Mouse (Mus musculus) erythroblast, adult 5-6 weeks (primary cell): ENCODE measurements around the gene Ttc32. TPM values are rescaled to one million over a fixed set of nuclear protein-coding genes. Genes with fewer than 3 reads are reported as not detected.
A peak's percentile ranks its signal among the peaks of the same experiment; 100 is the strongest.
"Not testable (repeated sequence)": the region's sequence is repeated elsewhere in the genome, so short reads cannot be mapped to it uniquely, and the experiment has no call there.

ENCODE experiments used
- ATAC-seq: replicated peaks from 2 replicates; pipeline ENCODE4 v1.8.0; 2016; ENCODE audit warnings: moderate number of reproducible peaks, mild to moderate bottlenecking, moderate TSS enrichment, inconsistent platforms; ENCODE audit not compliant: poor library complexity, low FRiP score, severe bottlenecking
- total RNA-seq, 2 experiments: library from RNA; stranded (forward) in 1 of 2; stranded (reverse) in 1 of 2; fragments of 150-400 nt in 1 of 2; fragments of 200-764, 138-1000 nt in 1 of 2; gene quantifications; 2 replicates each; pipeline versions ENCODE4 v1.2.3 to v1.2.4; 2015 to 2017; ENCODE audit warnings: low replicate concordance in 2 of 2

Gene Ttc32
- 6.9 and 7.5 TPM in 2 replicates for total RNA-seq (2015; ENCODE audit: low replicate concordance)
- 3.1 and 6.6 TPM in 2 replicates for total RNA-seq (2017; ENCODE audit: low replicate concordance)

GRCm38 (mm10) chr12:9029888-9030723 lies at the start of gene Ttc32:
Gene Ttc32, plus strand, starts transcription at chr12:9029997.
- ATAC-seq: peak; percentile 83

- ATAC-seq: no peak
These were observed 36.6 kb upstream of the Ttc32 start for GRCm38 (mm10) chr12:8993231-8993630.

GRCm38 (mm10) chr12:8998318-8998717 lies 31.5 kb upstream of the Ttc32 start:
- ATAC-seq: no peak

GRCm38 (mm10) chr12:9002038-9002648 lies 27.7 kb upstream of the Ttc32 start:
- peak; percentile 74; the same call in 1 of the 2 replicates for ATAC-seq

- no peak for ATAC-seq
These were observed 22.7 kb upstream of the Ttc32 start for GRCm38 (mm10) chr12:9007146-9007545.

- no peak for ATAC-seq
These were observed 22.0 kb upstream of the Ttc32 start for GRCm38 (mm10) chr12:9007811-9008210.

GRCm38 (mm10) chr12:9010311-9010710 lies 19.5 kb upstream of the Ttc32 start:
- ATAC-seq: no peak

GRCm38 (mm10) chr12:9016376-9016775 lies 13.4 kb upstream of the Ttc32 start:
- ATAC-seq: no peak

- ATAC-seq: no peak
These were observed 9.4 kb upstream of the Ttc32 start for GRCm38 (mm10) chr12:9020431-9020830.

- ATAC-seq: no peak
These were observed 8.8 kb upstream of the Ttc32 start for GRCm38 (mm10) chr12:9020986-9021385.

GRCm38 (mm10) chr12:9023031-9023430 lies 6.8 kb upstream of the Ttc32 start:
- no peak for ATAC-seq

- no peak for ATAC-seq
These were observed 5.7 kb upstream of the Ttc32 start for GRCm38 (mm10) chr12:9024071-9024470.

- ATAC-seq: no peak
These were observed 5.1 kb upstream of the Ttc32 start for GRCm38 (mm10) chr12:9024736-9025135.

GRCm38 (mm10) chr12:9026843-9027242 lies 3.0 kb upstream of the Ttc32 start:
- no peak for ATAC-seq

- not testable (repeated sequence) for ATAC-seq
These were observed 981 bp upstream of the Ttc32 start for GRCm38 (mm10) chr12:9028816-9029215.

GRCm38 (mm10) chr12:9029506-9029887 lies 300 bp upstream of the Ttc32 start:
- no peak for ATAC-seq

- ATAC-seq: no peak
These were observed 1.4 kb downstream of the Ttc32 start for GRCm38 (mm10) chr12:9031166-9031565.

- no peak for ATAC-seq
These were observed 3.3 kb downstream of the Ttc32 start for GRCm38 (mm10) chr12:9033140-9033539.

- ATAC-seq: no peak
These were observed 6.6 kb downstream of the Ttc32 start for GRCm38 (mm10) chr12:9036409-9036808.

GRCm38 (mm10) chr12:9040177-9040576 lies 10.4 kb downstream of the Ttc32 start:
- no peak for ATAC-seq

GRCm38 (mm10) chr12:9040686-9041085 lies 10.9 kb downstream of the Ttc32 start:
- no peak for ATAC-seq
